Mouse (Mus musculus): ENCODE results near the gene Msl2.

Gene Msl2

DNA sequence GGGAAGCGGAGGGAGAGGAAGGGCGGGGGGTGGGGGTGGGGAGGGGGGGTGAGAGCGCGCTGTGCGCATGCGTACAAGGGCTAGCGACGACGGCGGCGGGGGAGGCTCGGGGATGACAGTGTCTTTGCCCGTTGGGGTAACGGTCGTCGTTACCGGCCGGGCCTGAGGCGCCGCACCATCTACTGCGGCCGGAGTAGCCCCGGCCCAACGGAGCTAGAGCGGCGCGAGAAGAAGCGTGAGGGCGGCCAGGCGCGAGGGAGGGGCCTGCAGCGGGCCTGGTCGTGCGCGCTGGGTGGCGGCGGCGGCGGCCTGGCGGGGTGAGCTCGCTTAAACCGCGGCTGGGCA is at the start of gene Msl2:
Gene Msl2 (plus strand): TSS at position 115 of the 345 bp plus-strand sequence.
- DNase-seq, result no peak

DNA sequence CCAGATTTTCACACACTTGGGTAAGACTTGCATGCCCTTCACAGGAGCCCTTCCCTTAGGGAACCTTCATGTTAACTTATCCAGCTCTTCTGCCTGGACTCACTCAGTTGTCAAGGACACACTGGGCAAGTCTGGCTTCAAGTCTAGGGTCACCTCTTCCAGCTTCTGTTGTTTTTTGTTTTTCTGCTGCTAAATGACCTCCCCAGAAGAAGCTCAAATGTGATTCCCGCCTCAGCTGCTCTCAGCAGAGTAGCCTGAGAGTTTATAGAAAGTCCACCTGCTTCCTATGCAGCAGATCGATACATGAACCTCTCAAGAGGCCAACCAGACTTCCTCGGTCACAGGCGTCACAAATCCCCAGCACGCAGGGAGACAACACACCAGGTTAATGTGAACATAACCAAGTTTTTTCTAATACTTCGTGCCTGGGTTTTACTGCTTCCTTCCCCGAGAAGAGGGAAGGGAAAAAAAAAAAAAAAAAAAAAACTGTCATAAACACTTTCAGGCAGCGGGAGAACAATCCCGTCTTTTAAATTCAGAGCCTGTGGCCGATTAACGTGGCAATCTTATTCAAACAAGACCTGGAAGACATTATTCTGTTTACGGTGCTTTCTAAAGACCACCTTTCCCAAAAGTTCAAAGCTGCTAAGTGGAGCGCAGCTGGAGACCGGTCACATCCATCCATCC is 40.0 kb upstream of the Msl2 start:
- no peak for DNase-seq

DNA sequence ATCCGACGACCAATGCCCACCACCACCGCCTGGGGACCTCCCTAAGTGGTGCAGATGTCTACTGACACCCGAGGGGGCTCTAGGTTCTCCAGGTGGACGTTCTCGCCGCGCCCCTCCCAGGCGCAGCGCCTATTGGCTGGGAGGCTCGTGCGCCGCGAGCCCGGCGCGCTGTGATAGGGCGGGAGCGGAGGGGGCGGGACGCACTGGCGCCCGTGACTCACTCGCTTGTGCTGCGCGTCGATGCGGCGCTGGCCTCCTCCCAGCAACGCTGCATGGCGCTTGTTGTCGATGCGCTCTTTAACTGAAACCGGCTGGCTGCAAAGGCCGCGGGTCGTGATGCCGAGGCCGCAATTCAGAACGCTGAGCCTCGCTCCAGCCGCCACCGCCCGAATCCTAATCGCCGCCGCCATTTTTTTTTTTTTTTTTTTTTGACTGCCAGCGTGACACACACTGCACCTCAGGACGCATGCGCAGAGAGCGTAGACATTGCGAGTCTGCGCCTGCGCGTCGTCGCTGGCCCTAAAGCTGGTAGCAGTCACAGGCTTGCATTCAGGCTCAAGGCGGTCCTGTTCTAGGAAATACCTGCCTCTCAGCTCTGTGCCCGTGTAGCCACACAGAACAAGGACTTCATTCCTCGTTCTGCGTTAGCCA is 39.3 kb upstream of the Msl2 start, which contains the start of gene Pccb:
Gene Pccb (minus strand): TSS at position 451 of the 651 bp plus-strand sequence.
- peak; percentile 98 to 99 for DNase-seq

DNA sequence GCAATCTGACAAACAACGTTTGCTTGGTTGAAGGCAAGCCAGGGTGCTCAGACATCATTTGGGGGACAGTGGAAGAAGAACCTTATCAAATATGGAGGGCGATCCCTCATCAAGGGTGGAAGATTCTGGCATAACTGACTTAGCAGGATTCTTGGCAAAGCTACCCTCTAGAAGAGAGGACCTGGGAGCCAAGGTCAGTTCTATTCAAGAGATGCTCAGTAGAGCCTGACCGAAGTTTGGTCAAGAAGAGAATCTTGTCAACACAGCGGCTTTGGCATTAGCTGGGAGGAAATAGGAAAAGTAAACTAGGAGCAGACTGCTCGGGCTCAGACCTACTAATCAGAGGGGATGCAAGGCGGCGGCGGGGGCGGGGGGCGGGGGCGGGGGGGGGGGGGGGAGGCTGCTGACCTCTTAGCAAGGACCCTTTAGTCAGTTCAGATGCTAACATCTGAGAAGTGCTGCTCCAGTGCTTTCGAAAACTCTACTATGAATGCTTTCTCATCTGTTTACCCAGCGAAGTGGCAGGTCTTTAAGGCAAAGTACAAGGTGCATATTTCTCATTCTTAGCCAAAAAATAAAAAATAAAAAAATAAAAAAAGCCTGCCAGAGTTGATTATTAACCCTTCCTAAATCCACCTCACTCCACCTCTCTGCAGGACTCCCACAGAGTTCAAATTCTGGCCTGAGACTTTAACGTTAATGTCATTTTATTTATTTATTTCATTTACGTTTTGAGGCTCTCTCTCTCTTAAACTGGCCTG is 37.9 kb upstream of the Msl2 start:
- DNase-seq, result peak; percentile 48 to 75

DNA sequence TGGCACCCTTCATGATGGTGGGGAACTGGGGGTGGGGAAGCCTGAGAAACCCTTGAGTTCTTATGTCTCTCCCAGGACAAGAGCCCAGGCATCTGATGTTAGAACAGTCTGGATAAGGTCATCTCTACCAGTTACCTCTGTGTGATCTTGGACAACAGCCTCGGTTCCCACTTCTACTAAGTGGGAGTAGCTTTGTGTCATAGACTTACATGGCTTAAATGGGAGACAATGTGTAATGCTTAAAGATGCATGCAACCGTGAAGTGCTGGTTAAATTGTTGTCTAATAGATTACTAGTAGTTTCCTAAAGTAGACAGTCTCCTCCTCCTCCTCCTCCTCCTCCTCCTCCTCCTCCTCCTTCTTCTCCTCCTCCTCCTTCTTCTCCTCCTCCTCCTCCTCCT is 37.0 kb upstream of the Msl2 start:
- peak; percentile 39 to 56 for DNase-seq

DNA sequence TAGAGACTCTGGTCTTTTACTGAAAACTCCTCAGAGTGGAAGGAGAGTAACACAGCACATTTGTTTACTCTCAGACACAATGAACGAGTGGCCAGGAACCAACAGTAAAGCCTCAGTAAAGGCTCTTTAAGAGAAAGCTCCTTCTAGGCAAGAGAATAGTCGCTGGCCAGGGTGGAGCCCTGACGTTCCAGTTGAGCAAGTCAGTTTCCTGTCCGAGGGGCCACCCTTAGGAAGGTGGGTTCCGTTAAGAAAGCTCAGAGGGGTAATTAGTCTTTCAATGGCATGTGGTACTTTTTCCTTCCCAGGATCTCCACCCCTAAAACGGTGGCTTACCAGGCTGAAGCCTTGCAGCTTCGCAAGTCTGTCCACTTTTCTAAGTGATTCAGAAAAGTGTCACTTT is 36.5 kb upstream of the Msl2 start:
- DNase-seq, result peak; percentile 64 to 75

DNA sequence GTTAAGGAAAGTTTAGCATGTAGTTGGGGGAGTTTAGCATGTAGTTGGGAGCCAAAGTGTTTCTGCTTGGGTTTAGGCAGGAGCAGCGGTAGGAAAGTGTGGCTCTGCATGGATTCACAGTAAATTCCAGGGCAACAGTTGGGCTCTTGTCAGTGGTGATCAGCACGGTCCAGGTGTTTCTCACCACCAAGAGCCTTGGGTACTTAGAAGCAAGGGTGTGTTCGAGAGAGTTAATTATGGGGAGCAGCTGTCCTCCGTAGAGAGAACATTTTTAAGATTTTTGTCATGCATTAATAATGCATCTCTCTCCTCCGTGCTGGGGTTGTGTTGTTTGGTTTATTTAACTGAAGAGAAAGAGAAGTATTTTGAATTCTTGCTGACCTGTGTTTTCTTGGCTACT is 35.3 kb upstream of the Msl2 start:
- no peak for DNase-seq

DNA sequence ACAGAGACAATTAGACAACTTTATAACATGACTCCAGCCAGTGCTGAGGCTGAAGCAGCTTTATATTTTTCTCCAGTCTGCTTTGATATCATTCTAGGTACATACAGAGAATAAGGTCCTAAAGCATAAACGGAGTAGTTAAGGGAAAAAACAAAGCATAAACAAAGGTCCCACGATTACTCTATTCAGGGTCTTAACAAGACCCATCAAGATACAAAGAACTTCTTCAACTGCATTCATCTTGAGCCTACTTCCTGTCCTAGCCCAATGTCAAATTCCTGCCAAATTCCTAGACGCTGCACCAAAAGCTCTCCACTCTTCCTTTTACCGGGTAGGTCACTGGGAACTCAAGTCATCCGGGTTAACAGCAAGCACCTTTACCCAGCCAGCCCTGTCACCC is 32.4 kb upstream of the Msl2 start:
- DNase-seq, result no peak

DNA sequence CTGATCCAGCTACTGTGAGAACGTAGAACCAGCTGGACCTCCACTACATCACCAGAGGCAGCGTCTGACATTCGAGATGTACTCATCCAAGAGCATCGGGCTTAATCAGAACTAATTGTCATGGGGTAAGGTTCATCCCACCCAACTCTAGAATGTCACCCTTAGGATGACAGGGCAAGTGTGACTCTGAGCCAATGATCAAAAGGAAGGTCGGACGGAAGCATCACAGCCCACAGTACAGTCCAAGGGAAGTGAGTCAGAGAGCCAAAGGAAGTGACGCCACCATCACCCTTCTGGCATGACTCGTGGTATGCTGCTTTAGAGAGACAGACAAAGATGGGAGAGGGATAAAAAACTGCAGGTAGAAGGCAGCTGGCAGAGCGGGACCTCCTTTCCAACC is 31.7 kb upstream of the Msl2 start:
- no peak for DNase-seq

DNA sequence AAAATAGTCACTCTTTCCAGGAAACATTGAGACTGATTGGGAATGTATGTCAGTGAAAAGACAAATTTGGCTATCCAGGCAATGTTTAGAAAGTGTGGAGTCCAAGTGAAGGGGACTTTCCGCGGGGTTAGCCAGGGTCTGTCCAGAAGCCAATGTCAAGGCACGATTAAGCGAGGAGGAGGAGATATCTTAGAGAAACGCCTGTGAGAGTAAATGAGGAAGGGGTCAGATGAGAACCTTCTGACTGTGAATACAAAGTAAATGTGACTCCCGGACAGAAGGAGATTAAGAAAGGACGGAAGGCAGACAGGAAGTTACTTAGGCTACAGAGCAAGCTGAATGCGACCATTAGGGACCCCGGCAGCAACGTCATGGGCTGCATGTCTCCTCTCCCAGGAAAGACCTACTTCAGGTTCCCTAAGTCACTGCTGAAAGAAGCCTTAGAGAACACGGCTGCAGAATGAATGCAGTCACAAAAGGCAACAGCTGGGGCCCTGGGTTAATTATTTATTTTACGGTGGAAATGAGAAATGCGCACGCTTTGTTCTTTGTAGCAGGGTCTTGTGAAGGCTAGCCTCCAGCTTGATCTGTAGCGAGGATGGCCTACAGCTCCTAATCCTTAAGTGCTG is 28.1 kb upstream of the Msl2 start:
- DNase-seq, result peak in 1 of 2 experiments; percentile 24

DNA sequence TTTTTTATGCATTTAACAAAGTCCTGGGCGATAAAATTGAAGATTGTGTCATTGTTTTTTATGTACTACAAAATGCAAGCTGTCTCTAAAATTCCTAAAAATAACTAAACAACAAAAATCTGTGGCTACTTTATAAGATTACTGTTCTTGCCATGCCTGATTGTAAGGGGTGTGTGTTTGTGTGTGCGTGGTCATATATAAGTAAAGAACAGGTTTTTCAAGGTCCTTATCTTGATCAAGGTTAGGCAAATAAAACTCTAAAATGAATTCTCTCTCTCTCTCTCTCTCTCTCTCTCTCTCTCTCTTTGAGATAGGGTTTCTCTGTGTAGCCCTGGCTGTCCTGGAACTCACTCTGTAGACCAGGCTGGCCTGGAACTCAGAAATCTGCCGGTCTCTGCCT is 21.9 kb upstream of the Msl2 start:
- DNase-seq, result no peak

DNA sequence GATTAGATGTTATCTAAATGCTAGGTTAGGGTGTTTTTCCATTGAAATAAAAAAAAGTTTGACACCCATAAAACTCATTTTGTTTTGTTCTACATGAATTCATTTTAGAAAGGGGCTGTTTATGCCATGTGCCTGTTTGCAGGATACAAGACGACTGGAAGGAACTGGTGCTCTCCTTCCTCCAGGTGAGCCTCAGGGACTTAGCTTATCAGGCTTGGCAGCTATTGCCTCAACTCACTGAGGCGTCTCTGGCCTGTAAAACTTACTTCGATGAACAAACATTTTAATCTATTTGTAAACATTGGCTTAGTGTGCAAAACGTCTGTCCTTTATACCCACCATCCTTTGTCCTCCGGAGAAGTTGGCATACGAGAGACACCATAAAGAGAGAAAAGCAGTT is 21.2 kb upstream of the Msl2 start:
- DNase-seq, result no peak

DNA sequence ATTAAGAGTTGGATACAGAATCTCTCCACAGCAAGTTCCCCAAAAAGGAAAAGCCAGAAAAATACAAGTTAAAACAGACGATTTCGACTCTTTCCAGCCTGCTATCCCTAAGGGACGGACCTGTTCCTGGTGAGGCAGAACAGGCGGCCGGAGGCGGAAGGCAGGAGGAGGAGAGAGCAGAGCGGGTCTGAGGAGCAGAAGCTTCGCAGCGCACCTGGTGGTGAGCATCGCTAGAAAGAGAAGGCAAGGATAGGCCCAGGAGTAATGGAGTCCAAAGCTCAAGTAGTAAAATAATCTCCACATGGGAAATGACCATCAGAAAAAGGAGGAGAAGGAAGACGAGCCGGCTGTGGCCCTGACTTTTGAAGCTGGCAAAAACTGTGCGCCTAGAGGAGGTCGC is 20.6 kb upstream of the Msl2 start:
- no peak for DNase-seq

DNA sequence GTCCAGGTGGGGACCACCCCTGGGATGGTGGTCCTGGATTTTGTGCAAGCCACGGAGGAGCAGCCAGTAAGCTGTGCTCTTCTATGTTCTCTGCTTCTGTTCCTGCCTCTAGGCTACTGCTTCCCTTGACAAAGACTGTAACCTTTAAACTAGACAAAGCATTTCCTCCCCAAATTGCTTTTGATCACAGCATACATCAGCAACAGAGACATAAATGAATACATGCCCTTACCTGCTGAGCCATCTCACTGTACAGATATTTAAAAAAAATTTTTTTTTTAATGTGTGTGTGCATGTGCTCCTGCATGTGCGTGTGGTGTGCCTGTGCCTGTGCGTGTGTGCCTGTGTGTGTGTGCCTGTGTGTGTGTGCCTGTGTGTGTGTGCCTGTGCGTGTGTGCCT is 16.7 kb upstream of the Msl2 start:
- no peak for DNase-seq

DNA sequence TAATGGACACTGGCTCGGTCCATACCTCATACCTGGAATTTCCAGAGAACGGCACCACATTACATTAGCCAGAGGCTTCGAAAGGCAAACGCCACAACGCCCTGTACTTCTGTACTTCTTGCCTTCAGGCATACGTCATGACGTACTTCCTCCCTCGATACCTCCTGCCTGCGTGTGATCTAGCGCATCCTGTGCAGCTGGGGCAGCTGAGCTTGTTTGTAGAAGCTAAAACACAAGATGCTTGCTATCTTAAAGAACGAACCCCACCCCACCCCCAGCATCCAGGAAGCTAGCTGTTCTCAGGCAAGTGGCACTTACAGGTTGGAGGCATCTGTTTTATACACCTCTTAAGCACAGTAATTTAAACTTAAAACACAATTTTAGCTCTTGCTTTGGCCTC is 12.9 kb upstream of the Msl2 start:
- DNase-seq, result no peak

DNA sequence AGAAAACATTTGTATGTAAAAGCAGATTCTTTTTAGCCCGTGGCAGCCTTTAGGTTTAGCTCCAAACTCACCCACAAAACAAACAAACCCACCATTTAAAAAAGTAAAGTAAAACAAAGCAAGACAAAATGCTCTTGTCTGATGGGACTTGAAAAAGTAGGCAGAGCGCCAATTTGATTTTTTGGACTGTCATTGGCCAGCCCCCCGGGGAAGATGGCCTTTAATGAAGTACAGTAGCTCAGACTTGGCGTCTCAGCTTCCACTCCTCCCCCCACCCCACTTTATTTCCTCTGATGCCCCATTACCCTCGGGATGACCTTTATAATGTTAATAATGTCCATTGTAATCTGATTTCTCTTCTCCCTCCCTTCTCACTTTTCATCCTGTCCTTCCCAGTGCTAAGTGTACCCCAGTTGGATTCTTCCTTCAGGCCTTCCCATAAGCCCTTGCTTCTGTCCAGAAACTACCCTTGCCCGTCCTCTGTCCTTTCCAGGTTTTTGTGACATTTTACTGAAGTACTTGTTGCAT is 11.6 kb upstream of the Msl2 start:
- DNase-seq, result no peak

DNA sequence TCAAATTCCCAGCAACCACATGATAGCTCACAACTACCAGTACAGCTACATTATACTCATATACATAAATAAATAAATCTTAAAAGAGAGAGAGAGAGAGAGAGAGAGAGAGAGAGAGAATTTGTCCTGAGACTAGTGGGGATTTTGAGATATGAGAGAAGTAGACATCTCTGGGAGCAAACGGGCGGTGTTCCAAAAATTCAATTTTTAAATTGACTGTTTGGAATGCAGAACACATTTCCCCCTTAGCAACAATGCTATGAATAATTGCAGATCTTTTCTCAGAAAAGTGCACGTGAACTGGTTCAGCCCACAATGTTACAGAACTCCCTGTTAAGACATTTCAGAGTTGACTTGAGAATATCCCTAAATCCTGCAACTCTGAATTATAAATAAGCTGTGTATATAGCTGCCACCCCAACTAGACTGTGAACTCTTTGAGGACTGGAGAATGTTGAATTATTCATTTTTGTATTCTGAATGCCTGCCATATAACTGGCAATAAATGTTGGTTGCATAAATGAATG is 8.8 kb upstream of the Msl2 start:
- no peak for DNase-seq

DNA sequence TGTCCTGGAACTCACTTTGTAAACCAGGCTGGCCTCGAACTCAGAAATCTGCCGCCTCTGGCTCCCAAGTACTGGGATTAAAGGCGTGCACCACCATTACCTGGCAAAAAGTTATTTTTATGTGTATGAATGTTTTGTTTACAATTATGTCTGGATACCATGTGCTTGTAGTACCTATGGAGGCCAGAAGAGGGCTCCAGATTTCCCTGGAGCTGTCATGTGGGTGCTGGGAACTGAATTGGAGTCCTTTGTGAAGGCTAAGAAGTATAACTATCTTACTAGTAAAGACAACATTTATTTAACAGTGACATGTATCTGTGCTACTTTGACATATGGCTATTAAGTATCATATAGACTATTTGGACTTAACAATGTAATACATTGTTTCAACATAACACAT is 4.1 kb upstream of the Msl2 start:
- no peak for DNase-seq

DNA sequence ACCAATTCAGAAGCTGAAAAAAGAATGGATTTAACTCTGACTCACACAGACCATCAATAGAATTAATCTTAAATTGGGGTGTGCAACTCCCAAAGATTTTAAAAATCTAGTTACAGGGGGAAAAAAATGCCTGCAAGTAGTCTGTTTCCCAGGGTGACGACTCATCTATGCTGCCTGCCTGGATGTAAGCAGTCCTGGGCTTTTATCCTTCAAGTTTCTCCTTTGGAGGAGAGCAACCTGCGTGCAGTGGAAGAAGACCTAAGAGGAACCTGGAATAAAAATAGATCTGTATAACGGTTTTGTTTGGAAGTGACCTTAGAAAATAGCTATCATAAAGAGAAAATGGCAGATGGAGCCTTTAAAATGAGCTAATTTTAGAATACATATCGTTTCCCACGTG is 1.4 kb upstream of the Msl2 start:
- DNase-seq, result no peak

DNA sequence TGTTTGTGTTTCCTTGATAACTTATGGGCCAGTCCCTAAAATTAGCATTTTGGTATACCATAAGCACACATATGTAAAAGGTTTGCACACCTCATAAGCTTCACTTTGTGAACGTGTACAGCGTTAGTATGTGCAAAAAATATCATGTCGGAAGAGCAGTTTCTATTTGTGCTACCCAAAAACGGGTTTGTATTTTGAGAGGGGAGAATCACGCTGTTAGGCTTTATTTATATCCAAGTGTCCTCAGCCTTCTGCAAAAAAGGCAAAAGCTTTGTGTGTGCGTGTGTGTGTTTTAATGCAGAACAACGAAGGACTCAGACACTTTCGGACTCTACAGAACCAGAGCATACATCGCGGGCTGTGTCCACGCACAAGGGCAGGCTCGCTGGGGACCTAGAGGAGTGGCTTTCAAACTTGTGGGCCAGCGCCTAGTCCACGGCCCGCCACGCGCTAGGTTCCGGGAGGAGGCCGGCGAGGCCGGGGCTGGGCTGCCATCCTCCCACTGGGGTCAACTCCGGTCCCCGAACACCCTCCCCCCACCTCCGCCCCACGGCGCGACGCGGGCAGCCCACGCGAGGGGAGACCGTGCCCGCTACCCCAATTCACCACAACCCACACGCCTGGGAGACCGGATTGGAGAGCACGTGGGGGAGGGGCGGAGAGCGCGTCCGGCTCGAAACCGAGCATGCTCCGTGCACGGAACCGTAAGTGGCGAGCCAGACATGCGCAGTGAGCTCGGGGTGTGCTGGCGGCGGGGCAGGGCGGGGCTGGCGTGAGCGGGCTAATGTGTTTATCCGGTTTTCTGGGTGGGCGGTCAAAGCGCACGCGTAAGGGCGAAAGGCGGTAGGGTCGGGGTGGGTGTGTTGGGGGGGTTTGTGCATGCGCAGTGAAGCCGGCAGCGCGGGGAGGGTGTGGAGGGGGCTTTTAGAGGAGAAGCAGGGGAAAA is 587 bp upstream of the Msl2 start:
- peak; percentile 99 to 100 for DNase-seq

DNA sequence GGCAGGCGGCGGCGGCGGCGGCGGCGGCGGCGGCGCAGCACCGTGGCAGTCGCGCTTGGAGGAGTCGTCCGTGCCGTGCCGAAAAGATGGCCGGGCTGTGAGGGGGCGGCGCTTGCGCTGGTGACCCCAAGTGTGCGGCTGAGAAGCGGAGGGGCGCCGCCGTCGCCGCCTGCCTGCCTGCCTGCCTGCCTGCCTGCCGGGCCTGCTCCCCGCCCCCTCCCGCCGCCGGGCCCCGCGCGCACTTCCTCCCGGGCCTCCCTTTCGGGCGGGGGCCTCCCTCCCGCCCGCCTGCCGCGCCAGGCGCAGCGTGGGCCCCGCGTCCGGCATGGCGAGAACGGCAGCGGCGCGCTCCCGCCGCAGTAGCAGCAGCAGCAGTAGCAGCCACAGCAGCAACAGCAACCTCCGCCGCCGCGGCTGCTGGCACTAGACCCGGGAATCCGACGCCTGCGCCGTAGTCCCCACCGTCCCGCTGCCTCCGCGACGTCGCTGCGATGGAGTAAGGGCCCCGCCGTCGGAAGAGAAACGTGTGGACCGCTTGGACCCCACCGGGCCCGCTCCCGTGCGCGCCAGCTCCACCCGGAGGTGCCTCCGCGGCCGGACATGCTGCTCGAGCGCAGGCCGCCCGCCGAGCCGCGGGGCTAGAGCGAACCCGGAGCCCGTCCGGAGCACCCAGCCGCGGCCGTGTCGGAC is 576 bp downstream of the Msl2 start:
- DNase-seq, result peak; percentile 86 to 95
